Mouse (Mus musculus) liver, postnatal 0 days (tissue): Measurements from ENCODE around the gene Cnot10.
A peak's percentile ranks its signal among the peaks of the same experiment; 100 is the strongest.

Experiments used
- CTCF ChIP-seq: sonication (generic); IDR thresholded peaks from 2 replicates; pipeline ENCODE4 v1.5.1; 2016; ENCODE audit warnings: antibody characterized with exemption, low read depth
- EP300 ChIP-seq: IDR thresholded peaks from 2 replicates; pipeline ENCODE4 v1.6.1; 2016; ENCODE audit warnings: antibody characterized with exemption, low read depth, mild to moderate bottlenecking

DNA sequence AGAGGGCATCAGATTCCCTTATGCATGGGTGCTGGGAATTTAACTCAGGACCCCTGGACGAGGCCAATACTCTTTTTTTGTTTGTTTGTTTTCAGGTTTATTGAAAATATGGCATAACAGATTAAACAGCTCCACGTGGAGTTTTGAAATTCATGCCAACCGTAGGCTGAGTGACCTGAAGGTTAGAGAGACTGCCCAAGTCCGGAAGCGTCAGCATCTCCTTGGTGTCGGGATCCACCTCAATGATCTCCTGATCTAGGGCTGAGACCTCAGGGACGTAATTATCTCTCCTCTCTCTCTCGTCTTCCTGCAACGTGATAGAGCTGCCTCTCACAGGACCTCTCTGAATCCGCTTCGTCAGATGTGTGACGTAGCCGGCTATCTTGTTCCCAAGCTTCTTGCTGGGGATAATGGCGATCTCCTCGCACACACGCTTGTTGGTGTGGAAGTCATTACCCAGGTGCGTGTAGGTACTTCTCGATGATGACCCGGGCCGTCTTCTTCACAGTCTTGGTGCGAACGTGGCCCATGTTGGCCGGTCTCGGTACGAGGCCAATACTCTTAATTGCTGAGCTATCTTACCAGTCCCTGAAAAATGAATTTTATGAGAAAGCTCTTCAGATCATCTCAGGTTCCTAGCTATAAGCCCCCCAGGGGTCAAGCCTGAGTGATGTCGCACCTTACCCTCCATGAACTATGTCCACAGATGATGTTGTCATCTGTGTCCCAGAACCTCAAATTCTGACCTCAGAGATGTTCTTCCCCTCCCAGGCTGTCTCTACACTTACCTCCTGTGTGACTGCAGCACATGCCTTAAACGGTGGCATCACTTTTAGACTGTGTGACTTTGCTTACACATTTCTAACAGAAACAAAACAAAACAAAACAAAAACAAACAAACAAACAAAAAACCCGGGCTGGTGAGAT is 7.8 kb upstream of the Cnot10 start:
- TF ChIP-seq EP300: no peak
- 0 out of 2 replicates have a peak, but pooled peaks have one; percentile 7 for TF ChIP-seq CTCF
